Mouse (Mus musculus) cerebellum, adult 2 months (tissue): ENCODE results near the gene Rasa1. TPM values are rescaled to one million over a fixed set of nuclear protein-coding genes. Genes with fewer than 3 reads are reported as not detected.

Source experiments
- DNase-seq, 2 experiments: peaks; one replicate each; pipeline ENCODE4 v3.0.0; 2021
- H3K27ac ChIP-seq: fragments of 200-500 bp; 2 replicates; pipeline ENCODE4 v1.5.1; 2012; ENCODE audit warnings: low read length, control low read depth, inconsistent platforms; ENCODE audit not compliant: insufficient read depth
- H3K27me3 ChIP-seq: fragments of 200-500 bp; 2 replicates; pipeline ENCODE4 v1.6.1; 2012; ENCODE audit warnings: inconsistent platforms, mild to moderate bottlenecking, low read length, moderate library complexity; ENCODE audit not compliant: control insufficient read depth, insufficient read depth
- H3K4me1 ChIP-seq: fragments of 200-500 bp; 2 replicates; pipeline ENCODE4 v1.6.1; 2011; ENCODE audit warnings: low read length; ENCODE audit not compliant: control insufficient read depth, insufficient read depth
- H3K4me3 ChIP-seq: fragments of 200-500 bp; replicated peaks from 2 replicates; pipeline ENCODE3; 2011; ENCODE audit warnings: mild to moderate bottlenecking, low read depth, low read length, control low read depth; ENCODE audit not compliant: insufficient read depth
- CTCF ChIP-seq: fragments of 200-500 bp; IDR thresholded peaks from 2 replicates; pipeline ENCODE4 v1.5.1; 2011; ENCODE audit warnings: low read depth, mild to moderate bottlenecking, control low read depth, low read length, moderate library complexity, borderline replicate concordance; ENCODE audit not compliant: insufficient read depth
- POLR2A ChIP-seq: fragments of 200-500 bp; IDR thresholded peaks from 2 replicates; pipeline ENCODE4 v1.6.1; 2011; ENCODE audit warnings: low read length, control low read depth, borderline replicate concordance; ENCODE audit not compliant: insufficient read depth
- WGBS: fragments of 180-500 bp; shearing (Covaris S2); methylation state at CpG from one replicate; pipeline ENCODE4 v1.1.7; 2018; 5-methylcytosine and 5-hydroxymethylcytosine counted together
- polyA plus RNA-seq: library from polyadenylated mRNA; depleted of rRNA; stranded (reverse); fragments of >200 nt; gene quantifications from 2 replicates; pipeline ENCODE4 v1.2.3, GENCODE M21; 2012; rRNA removed

Gene Rasa1
- polyA plus RNA-seq, 1 experiment, result 40.9 TPM

DNA sequence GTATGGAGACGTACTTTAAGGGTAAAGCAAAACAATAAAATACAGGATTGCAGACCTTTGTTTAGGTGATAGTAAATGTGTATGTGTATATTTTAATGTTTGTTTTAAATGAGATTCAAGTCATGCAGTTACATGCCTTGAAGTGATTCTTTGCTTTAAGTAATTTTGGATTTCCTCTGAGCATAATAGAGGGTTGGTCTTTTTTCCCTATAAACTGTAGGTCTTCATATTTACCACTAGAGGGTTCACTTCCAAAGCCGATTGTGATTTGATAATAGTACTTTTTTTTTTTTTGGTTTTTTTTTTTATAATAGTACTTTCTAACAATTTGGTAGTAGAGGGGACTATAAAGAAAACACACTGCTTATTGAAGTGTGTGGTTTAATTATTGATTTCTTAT, 81.4 kb downstream of the Rasa1 start:
- TF ChIP-seq CTCF (no peak), POLR2A (no peak)
- Histone ChIP-seq H3K27ac (no peak overlapping the region), H3K4me3 (no peak overlapping the region), H3K4me1 (no peaks in the 10 kb centered on the region; the same call in 1 of the 2 replicates), H3K27me3 (no peaks in the 10 kb centered on the region)
- no peak for DNase-seq
- WGBS, result 59% methylated on average over 2 of the region's 2 CpGs

DNA sequence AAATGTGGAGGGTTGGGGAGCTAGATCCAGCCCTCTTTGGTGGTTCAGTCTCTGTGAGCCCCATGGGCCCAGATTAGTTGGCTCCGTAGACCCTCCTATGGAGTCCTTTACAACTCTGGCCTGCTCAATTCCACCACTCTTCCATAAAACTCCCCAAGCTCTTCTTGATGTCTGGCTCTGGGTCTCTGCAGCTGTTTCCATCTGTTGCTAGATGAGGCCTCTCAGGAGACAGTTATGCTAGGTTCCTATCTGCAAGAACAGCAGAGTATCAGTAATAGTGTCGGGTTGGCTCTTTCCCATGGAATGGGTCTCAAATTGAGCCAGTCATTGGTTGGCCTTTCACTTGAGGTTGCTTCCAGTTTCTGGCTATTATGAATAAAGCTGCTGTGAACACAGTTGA, 97.7 kb downstream of the Rasa1 start:
- Histone ChIP-seq H3K27me3 (no peaks in the 10 kb centered on the region), H3K4me1 (0 out of 2 replicates have a peak, but pooled peaks cover 2% of the 10 kb centered on the region), H3K4me3 (no peak overlapping the region), H3K27ac (no peak overlapping the region)
- WGBS, result 96% methylated on average over 2 of the region's 2 CpGs
- no peak for DNase-seq
- TF ChIP-seq POLR2A (no peak), CTCF (no peak)

DNA sequence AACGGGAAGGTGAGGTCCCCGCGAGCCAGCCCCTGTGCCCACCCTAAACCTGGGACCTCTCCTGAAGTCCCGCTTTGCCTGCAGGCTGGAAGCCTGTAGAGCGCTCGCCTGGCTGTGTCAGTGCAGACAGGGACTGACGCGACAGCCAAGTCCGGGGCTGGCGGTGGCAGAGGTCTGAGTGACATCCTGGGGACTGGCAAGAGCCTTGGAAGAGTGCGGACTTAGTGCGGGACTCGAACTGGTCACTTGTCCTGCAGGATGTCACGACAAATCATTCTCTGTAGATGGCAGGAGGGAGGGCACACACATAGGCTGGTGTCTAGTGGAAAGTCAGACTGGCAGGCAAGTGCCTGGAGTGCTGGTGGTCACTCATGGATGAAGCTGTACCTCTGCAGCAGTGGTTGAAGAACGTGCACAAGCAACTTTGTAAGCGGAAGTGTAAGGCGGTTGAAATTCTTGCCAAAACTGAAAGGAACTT, 99.2 kb downstream of the Rasa1 start:
- TF ChIP-seq POLR2A (no peak), CTCF (no peak)

DNA sequence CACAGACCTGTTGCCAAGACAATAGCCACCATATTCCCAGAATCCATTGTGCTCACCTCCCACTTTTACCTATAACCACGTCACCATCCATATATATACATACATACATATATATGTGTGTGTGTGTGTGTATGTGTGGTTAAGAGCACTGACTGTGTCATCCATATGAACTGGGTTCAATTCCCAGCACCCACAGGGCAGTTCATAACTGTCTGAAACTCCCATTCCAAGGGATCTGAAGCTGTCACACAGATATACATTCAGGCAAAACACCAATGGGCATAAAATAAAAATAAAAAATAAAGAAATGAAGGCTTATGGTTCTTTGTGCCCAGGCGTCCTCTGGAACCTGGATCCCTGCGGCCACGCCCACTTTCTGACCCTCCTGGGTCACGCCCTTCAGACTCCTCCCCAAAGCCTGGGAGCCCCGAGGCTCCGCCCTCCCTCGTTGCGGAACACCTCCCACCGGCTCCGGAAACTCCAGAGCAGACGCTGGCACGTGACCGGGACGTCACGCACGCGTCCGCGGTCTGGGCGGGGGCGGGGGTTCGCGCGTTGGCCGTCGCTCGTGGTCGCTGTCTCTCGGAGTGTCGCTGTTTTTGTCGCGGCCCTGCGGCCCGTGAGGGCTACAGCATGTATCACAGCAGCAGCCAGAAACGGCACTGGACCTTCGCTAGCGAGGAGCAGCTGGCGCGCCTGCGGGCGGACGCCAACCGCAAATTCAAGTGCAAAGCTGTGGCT, 99.9 kb downstream of the Rasa1 start, which contains the start of gene Ccnh:
Gene Ccnh, plus strand, starts transcription at position 506 of the 741 bp plus-strand sequence.
- DNase-seq, result peak; percentile 91 to 93
- Histone ChIP-seq H3K4me3 (peak within 1 kb of the TSS; percentile 77), H3K27ac (peak within 1 kb of the TSS; percentile 50), H3K4me1 (no peaks in the 10 kb centered on the region), H3K27me3 (no peaks in the 10 kb centered on the region)
- 1% methylated on average over 44 of the region's 44 CpGs for WGBS
- TF ChIP-seq CTCF (no peak), POLR2A (peak; percentile 81)

More for the DNA sequence above, 99.2 kb downstream of the Rasa1 start:
- WGBS, result under 1% methylated on average over 17 of the region's 17 CpGs
- Histone ChIP-seq H3K4me3 (peak overlapping the region; percentile 77), H3K27me3 (no peaks in the 10 kb centered on the region), H3K27ac (peak overlapping the region; percentile 50), H3K4me1 (no peaks in the 10 kb centered on the region)
- DNase-seq, result no peak

Other genes starting within 250 kb of the Rasa1 start
- 60.2 and 62.5 TPM in 2 replicates for gene Ccnh, start 99.7 kb downstream of the Rasa1 start, polyA plus RNA-seq